Mouse (Mus musculus): Measurements from ENCODE around the gene Asphd2.

- TF ChIP-seq CTCF (IDR thresholded peaks at IDR 0.05; ENCODE audit: low read depth, low read length), result no peak
- TF ChIP-seq POLR2A (IDR thresholded peaks at IDR 0.05; ENCODE audit: extremely low read depth, insufficient read depth, low read length), result no peak
These were observed 34.6 kb downstream of the Asphd2 start for GRCm38 (mm10) chr5:112360077-112360476.
